Mouse (Mus musculus): ENCODE measurements around the gene Tmem176b. TPM values are rescaled to one million over a fixed set of nuclear protein-coding genes. Genes with fewer than 3 reads are reported as not detected.

Gene Tmem176b
- polyA plus RNA-seq, 1 experiment = 48.7 TPM

- H3K4me1 ChIP-seq (ENCODE audit: control insufficient read depth, insufficient read depth, low read length) = no peaks in the 10 kb centered on the region
- TF ChIP-seq CTCF (IDR thresholded peaks at IDR 0.05; ENCODE audit: borderline replicate concordance, insufficient read depth, low read depth, low read length) (no peak), POLR2A (IDR thresholded peaks at IDR 0.05; ENCODE audit: borderline replicate concordance, insufficient read depth, low read length) (no peak)
- H3K27ac ChIP-seq (ENCODE audit: insufficient read depth, low read length) = no peak overlapping the region
- no peak for DNase-seq
- 73% methylated on average over 5 of the region's 5 CpGs for WGBS
- no peak overlapping the region for H3K4me3 ChIP-seq (replicated peaks; ENCODE audit: insufficient read depth, low read depth, low read length)
- no peaks in the 10 kb centered on the region for H3K27me3 ChIP-seq (ENCODE audit: control insufficient read depth, insufficient read depth, low read length)
Measured at GRCm38 (mm10) chr6:48804346-48804745, 37.0 kb downstream of the Tmem176b start.

- H3K27ac ChIP-seq (ENCODE audit: insufficient read depth, low read length) = no peak overlapping the region
- no peak overlapping the region for H3K4me3 ChIP-seq (replicated peaks; ENCODE audit: insufficient read depth, low read depth, low read length)
- H3K27me3 ChIP-seq (ENCODE audit: control insufficient read depth, insufficient read depth, low read length) = no peaks in the 10 kb centered on the region
- no peak for TF ChIP-seq CTCF (IDR thresholded peaks at IDR 0.05; ENCODE audit: borderline replicate concordance, insufficient read depth, low read depth, low read length)
- no peak for TF ChIP-seq POLR2A (IDR thresholded peaks at IDR 0.05; ENCODE audit: borderline replicate concordance, insufficient read depth, low read length)
- DNase-seq = no peak
- no peaks in the 10 kb centered on the region for H3K4me1 ChIP-seq (ENCODE audit: control insufficient read depth, insufficient read depth, low read length)
Measured at GRCm38 (mm10) chr6:48803406-48804051, 37.8 kb downstream of the Tmem176b start.

- no peak for TF ChIP-seq POLR2A (IDR thresholded peaks at IDR 0.05; ENCODE audit: borderline replicate concordance, insufficient read depth, low read length)
- no peak for TF ChIP-seq CTCF (IDR thresholded peaks at IDR 0.05; ENCODE audit: borderline replicate concordance, insufficient read depth, low read depth, low read length)
- Histone ChIP-seq H3K27ac (ENCODE audit: insufficient read depth, low read length) (no peak overlapping the region), H3K27me3 (ENCODE audit: control insufficient read depth, insufficient read depth, low read length) (no peaks in the 10 kb centered on the region), H3K4me1 (ENCODE audit: control insufficient read depth, insufficient read depth, low read length) (no peaks in the 10 kb centered on the region), H3K4me3 (replicated peaks; ENCODE audit: insufficient read depth, low read depth, low read length) (no peak overlapping the region)
- DNase-seq = no peak
- 95% methylated on average over 1 of the region's 1 CpGs for WGBS
Measured at GRCm38 (mm10) chr6:48801897-48802296, 39.4 kb downstream of the Tmem176b start.

- no peaks in the 10 kb centered on the region for H3K27me3 ChIP-seq (ENCODE audit: control insufficient read depth, insufficient read depth, low read length)
- no peak overlapping the region for H3K27ac ChIP-seq (ENCODE audit: insufficient read depth, low read length)
- TF ChIP-seq POLR2A (IDR thresholded peaks at IDR 0.05; ENCODE audit: borderline replicate concordance, insufficient read depth, low read length) (no peak), CTCF (IDR thresholded peaks at IDR 0.05; ENCODE audit: borderline replicate concordance, insufficient read depth, low read depth, low read length) (no peak)
- no peak for DNase-seq
- 81% methylated on average over 2 of the region's 2 CpGs for WGBS
- no peak overlapping the region for H3K4me3 ChIP-seq (replicated peaks; ENCODE audit: insufficient read depth, low read depth, low read length)
- no peaks in the 10 kb centered on the region for H3K4me1 ChIP-seq (ENCODE audit: control insufficient read depth, insufficient read depth, low read length)
Measured at GRCm38 (mm10) chr6:48787867-48788266, 53.4 kb downstream of the Tmem176b start.

GRCm38 (mm10) chr6:48785601-48786000, 55.7 kb downstream of the Tmem176b start:
- WGBS = 53% methylated on average over 2 of the region's 2 CpGs
- no peak overlapping the region for H3K4me3 ChIP-seq (replicated peaks; ENCODE audit: insufficient read depth, low read depth, low read length)
- H3K27ac ChIP-seq (ENCODE audit: insufficient read depth, low read length) = no peak overlapping the region
- no peaks in the 10 kb centered on the region for H3K4me1 ChIP-seq (ENCODE audit: control insufficient read depth, insufficient read depth, low read length)
- no peaks in the 10 kb centered on the region for H3K27me3 ChIP-seq (ENCODE audit: control insufficient read depth, insufficient read depth, low read length)
- no peak for TF ChIP-seq POLR2A (IDR thresholded peaks at IDR 0.05; ENCODE audit: borderline replicate concordance, insufficient read depth, low read length)
- DNase-seq = no peak

- no peak overlapping the region for H3K27ac ChIP-seq (ENCODE audit: insufficient read depth, low read length)
- DNase-seq = no peak
- H3K4me3 ChIP-seq (replicated peaks; ENCODE audit: insufficient read depth, low read depth, low read length) = no peak overlapping the region
- TF ChIP-seq CTCF (IDR thresholded peaks at IDR 0.05; ENCODE audit: borderline replicate concordance, insufficient read depth, low read depth, low read length) (no peak), POLR2A (IDR thresholded peaks at IDR 0.05; ENCODE audit: borderline replicate concordance, insufficient read depth, low read length) (no peak)
- no peaks in the 10 kb centered on the region for H3K27me3 ChIP-seq (ENCODE audit: control insufficient read depth, insufficient read depth, low read length)
- WGBS = 24% methylated on average over 1 of the region's 1 CpGs
- H3K4me1 ChIP-seq (ENCODE audit: control insufficient read depth, insufficient read depth, low read length) = no peaks in the 10 kb centered on the region
Measured at GRCm38 (mm10) chr6:48785189-48785588, 56.1 kb downstream of the Tmem176b start.

- TF ChIP-seq POLR2A (IDR thresholded peaks at IDR 0.05; ENCODE audit: borderline replicate concordance, insufficient read depth, low read length) (no peak), CTCF (IDR thresholded peaks at IDR 0.05; ENCODE audit: borderline replicate concordance, insufficient read depth, low read depth, low read length) (no peak)
- DNase-seq = no peak
- Histone ChIP-seq H3K4me1 (ENCODE audit: control insufficient read depth, insufficient read depth, low read length) (no peaks in the 10 kb centered on the region), H3K4me3 (replicated peaks; ENCODE audit: insufficient read depth, low read depth, low read length) (no peak overlapping the region), H3K27me3 (ENCODE audit: control insufficient read depth, insufficient read depth, low read length) (no peaks in the 10 kb centered on the region), H3K27ac (ENCODE audit: insufficient read depth, low read length) (no peak overlapping the region)
- 78% methylated on average over 1 of the region's 1 CpGs for WGBS
Measured at GRCm38 (mm10) chr6:48784406-48784805, 56.9 kb downstream of the Tmem176b start.

Other genes with a start within 250 kb of the Tmem176b start
- 98.5 and 109 TPM in 2 replicates for gene Repin1, start 247.6 kb downstream of the Tmem176b start, polyA plus RNA-seq (2012; rRNA removed)
- gene Gm44965, start 247.6 kb downstream of the Tmem176b start, polyA plus RNA-seq (2012; rRNA removed) = not detected in 2 replicates
- gene Zfp775, start 239.4 kb downstream of the Tmem176b start, polyA plus RNA-seq (2012; rRNA removed) = 7.4 and 7.6 TPM in 2 replicates
- 34.3 and 35.2 TPM in 2 replicates for gene AI854703, start 214.7 kb downstream of the Tmem176b start, polyA plus RNA-seq (2012; rRNA removed)
- 1.3 TPM in 2 replicates for gene Gimap8, start 194.3 kb downstream of the Tmem176b start, polyA plus RNA-seq (2012; rRNA removed)
- gene Gimap9, start 165.4 kb downstream of the Tmem176b start, polyA plus RNA-seq (2012; rRNA removed) = 0.86 and 0.98 TPM in 2 replicates
- 0.54 and 0.74 TPM in 2 replicates for gene Gimap4, start 156.9 kb downstream of the Tmem176b start, polyA plus RNA-seq (2012; rRNA removed)
- gene Gimap6, start 133.3 kb downstream of the Tmem176b start, polyA plus RNA-seq (2012; rRNA removed) = 4.1 and 4.6 TPM in 2 replicates
- 0.93 TPM in 1 of 2 replicates, not detected in the other for gene Gm28053, start 122.9 kb downstream of the Tmem176b start, polyA plus RNA-seq (2012; rRNA removed)
- not detected in 2 replicates for gene Gimap7, start 122.9 kb downstream of the Tmem176b start, polyA plus RNA-seq (2012; rRNA removed)
- gene Gimap1, start 102.4 kb downstream of the Tmem176b start, polyA plus RNA-seq (2012; rRNA removed) = 1.8 and 2.3 TPM in 2 replicates
- gene Gimap5, start 95.3 kb downstream of the Tmem176b start, polyA plus RNA-seq (2012; rRNA removed) = 0.57 and 0.82 TPM in 2 replicates
- 0.29 and 0.36 TPM in 2 replicates for gene Gimap3, start 70.6 kb downstream of the Tmem176b start, polyA plus RNA-seq (2012; rRNA removed)
- 11.0 and 12.5 TPM in 2 replicates for gene Tmem176a, start 577 bp downstream of the Tmem176b start, polyA plus RNA-seq (2012; rRNA removed)
- 0.25 and 0.31 TPM in 2 replicates for gene Aoc1, start 31.4 kb upstream of the Tmem176b start, polyA plus RNA-seq (2012; rRNA removed)
- not detected in 2 replicates for gene 1600015I10Rik, start 88.4 kb upstream of the Tmem176b start, polyA plus RNA-seq (2012; rRNA removed)
- gene Doxl2, start 133.5 kb upstream of the Tmem176b start, polyA plus RNA-seq (2012; rRNA removed) = not detected in 2 replicates
- gene Svs1, start 145.4 kb upstream of the Tmem176b start, polyA plus RNA-seq (2012; rRNA removed) = not detected in 2 replicates
- gene Gpnmb, start 195.1 kb upstream of the Tmem176b start, polyA plus RNA-seq (2012; rRNA removed) = 2.2 and 2.8 TPM in 2 replicates
- 19.9 and 22.2 TPM in 2 replicates for gene Malsu1, start 232.3 kb upstream of the Tmem176b start, polyA plus RNA-seq (2012; rRNA removed)